Mouse (Mus musculus): ENCODE data around the gene Ptprd. TPM values are rescaled to one million over a fixed set of nuclear protein-coding genes. Genes with fewer than 3 reads are reported as not detected.

The Ptprd gene
- total RNA-seq, 2 experiments from 2014 or later, result 107 to 116 TPM

- DNase-seq (ENCODE audit: low spot score in 2 of 2), result no peak
These were observed 1972.7 kb downstream of the Ptprd start for GRCm38 (mm10) chr4:76239063-76239462.

- no peak for DNase-seq (ENCODE audit: low spot score in 2 of 2)
These were observed 1973.2 kb downstream of the Ptprd start for GRCm38 (mm10) chr4:76238577-76238976.

GRCm38 (mm10) chr4:76237827-76238226, 1973.9 kb downstream of the Ptprd start:
- DNase-seq (ENCODE audit: low spot score in 2 of 2), result no peak

- no peak for DNase-seq (ENCODE audit: low spot score in 2 of 2)
These were observed 1988.0 kb downstream of the Ptprd start for GRCm38 (mm10) chr4:76223720-76224119.

- DNase-seq (ENCODE audit: low spot score in 2 of 2), result no peak
These were observed 1989.2 kb downstream of the Ptprd start for GRCm38 (mm10) chr4:76222520-76222919.

GRCm38 (mm10) chr4:76218065-76218464, 1993.7 kb downstream of the Ptprd start:
- DNase-seq (ENCODE audit: low spot score in 2 of 2), result no peak

GRCm38 (mm10) chr4:76215141-76215540, 1996.6 kb downstream of the Ptprd start:
- no peak for DNase-seq (ENCODE audit: low spot score in 2 of 2)

GRCm38 (mm10) chr4:76199321-76199720, 2012.4 kb downstream of the Ptprd start:
- DNase-seq (ENCODE audit: low spot score in 2 of 2), result no peak

GRCm38 (mm10) chr4:76194762-76195161, 2017.0 kb downstream of the Ptprd start:
- no peak for DNase-seq (ENCODE audit: low spot score in 2 of 2)

GRCm38 (mm10) chr4:76193496-76193895, 2018.3 kb downstream of the Ptprd start:
- no peak for DNase-seq (ENCODE audit: low spot score in 2 of 2)

- DNase-seq (ENCODE audit: low spot score in 2 of 2), result no peak
These were observed 2019.7 kb downstream of the Ptprd start for GRCm38 (mm10) chr4:76192031-76192430.

- no peak for DNase-seq (ENCODE audit: low spot score in 2 of 2)
These were observed 2021.0 kb downstream of the Ptprd start for GRCm38 (mm10) chr4:76190788-76191187.

GRCm38 (mm10) chr4:76183095-76183494, 2028.7 kb downstream of the Ptprd start:
- no peak for DNase-seq (ENCODE audit: low spot score in 2 of 2)

GRCm38 (mm10) chr4:76179497-76179896, 2032.3 kb downstream of the Ptprd start:
- DNase-seq (ENCODE audit: low spot score in 2 of 2), result no peak

GRCm38 (mm10) chr4:76175086-76175485, 2036.7 kb downstream of the Ptprd start:
- DNase-seq (ENCODE audit: low spot score in 2 of 2), result no peak

- no peak for DNase-seq (ENCODE audit: low spot score in 2 of 2)
These were observed 2056.0 kb downstream of the Ptprd start for GRCm38 (mm10) chr4:76155750-76156149.

- DNase-seq (ENCODE audit: low spot score in 2 of 2), result no peak
These were observed 2057.6 kb downstream of the Ptprd start for GRCm38 (mm10) chr4:76154190-76154589.

GRCm38 (mm10) chr4:76144925-76145324, 2066.8 kb downstream of the Ptprd start:
- no peak for DNase-seq (ENCODE audit: low spot score in 2 of 2)

- DNase-seq (ENCODE audit: low spot score in 2 of 2), result no peak
These were observed 2067.4 kb downstream of the Ptprd start for GRCm38 (mm10) chr4:76144333-76144732.

GRCm38 (mm10) chr4:76137901-76138300, 2073.9 kb downstream of the Ptprd start:
- no peak for DNase-seq (ENCODE audit: low spot score in 2 of 2)

GRCm38 (mm10) chr4:76136625-76137024, 2075.1 kb downstream of the Ptprd start:
- no peak for DNase-seq (ENCODE audit: low spot score in 2 of 2)

GRCm38 (mm10) chr4:76091845-76092244, 2119.9 kb downstream of the Ptprd start:
- no peak for DNase-seq (ENCODE audit: low spot score in 2 of 2)

GRCm38 (mm10) chr4:76089866-76090265, 2121.9 kb downstream of the Ptprd start:
- DNase-seq (ENCODE audit: low spot score in 2 of 2), result no peak

GRCm38 (mm10) chr4:76076051-76076450, 2135.7 kb downstream of the Ptprd start:
- DNase-seq (ENCODE audit: low spot score in 2 of 2), result no peak
